Mouse (Mus musculus) ovary, postnatal 10 days (tissue): ENCODE data around the gene Foxn3.

Experiments
- DNase-seq: peaks from one replicate; pipeline ENCODE4 v3.0.0; 2022; ENCODE audit warnings: low spot score

The Foxn3 gene

DNA sequence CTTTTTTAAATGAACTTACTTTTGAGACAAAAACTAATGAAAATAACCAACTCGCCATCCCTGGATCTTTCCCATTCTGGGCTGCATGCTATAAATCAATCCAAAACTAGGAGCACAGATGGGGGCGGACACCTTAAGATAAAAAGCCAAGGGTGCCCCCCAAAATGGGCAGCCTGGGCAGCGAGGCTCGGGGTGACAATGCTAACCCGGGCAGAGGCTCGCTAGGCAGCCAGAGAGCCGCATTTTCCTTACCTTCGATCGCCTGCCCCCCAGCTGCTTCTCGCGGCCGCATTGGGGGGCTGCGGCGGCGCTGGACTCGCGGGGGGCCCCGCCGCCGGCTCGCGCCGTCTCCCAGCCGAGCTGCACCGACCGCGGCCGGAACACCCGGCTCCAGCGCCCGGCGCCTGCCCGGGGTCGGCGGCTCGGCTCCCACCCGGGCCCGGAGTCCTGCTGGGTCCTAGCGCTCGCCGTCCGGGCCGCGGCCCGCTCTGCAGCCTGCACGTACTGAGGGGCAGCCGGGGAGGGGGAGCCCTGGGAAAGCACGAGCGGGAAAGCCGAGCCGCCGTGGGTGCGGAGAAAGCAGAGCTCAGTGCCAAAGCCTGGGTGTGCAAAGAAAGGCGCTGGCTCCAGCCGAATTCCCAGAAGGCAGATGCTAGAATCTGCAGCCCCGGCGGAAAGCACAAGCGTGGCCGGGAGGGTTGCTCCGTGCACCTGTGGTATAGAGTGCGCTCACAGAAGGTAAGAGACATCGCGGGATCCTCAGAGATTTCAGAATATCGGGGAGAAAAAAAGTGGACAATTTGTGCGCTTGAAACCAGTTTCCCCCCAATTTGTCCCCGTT, at the start of gene Foxn3:
Gene Foxn3 (minus strand): TSS at position 364 of the 841 bp plus-strand sequence.
- DNase-seq: peak; percentile 61

DNA sequence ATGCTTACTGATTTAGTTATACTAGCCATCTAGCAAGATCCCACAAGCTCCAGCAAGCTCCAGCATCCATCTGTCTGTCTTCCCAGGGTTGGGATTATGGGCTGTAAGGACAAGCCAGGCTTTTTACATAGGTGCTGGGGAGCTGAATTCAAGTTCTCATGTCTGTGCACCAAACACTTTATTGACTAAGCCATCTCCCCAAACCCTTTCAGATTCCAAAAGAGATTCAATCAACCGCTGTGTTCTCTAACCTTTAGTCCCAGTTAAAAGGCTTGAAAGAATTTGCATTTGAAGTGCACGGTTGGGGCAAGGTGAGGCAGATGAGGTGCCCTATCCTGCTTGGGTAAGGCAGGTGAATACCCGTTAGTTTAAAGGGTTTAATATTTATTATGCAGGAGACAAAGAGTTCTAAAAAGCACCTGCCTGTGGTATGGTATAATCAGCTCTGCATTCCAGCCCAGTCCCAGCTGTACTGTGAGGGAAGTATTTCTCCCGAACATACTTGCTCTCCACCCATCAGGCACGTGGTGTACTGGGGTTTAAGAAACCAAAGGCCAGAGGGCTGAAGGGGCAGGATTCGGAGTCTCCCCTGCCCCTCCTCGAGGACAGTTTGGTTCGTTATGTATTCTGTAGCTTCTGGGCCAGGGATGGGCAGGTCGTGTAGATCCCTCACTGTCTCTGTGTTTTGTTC, 48.9 kb upstream of the Foxn3 start:
- DNase-seq: no peak

DNA sequence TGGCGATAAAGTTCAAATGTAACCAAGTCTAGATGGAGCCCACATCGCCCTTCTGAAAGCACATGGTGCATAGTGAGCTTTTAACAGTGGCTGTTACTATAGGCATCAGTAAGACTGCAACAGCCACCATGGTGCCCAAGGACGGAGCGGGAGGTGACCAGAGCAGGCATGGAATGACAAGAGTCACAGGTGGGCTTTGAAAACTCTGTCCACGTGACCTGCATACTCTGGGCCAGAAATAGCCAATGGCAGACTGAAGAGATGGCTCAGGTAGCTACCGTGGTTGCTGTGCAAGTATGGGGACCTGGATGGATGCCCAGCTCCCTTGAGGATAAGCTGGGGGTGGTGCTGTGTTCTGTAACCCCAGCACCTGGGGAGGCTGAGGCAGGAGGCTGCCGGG, 47.5 kb upstream of the Foxn3 start:
- DNase-seq: no peak

DNA sequence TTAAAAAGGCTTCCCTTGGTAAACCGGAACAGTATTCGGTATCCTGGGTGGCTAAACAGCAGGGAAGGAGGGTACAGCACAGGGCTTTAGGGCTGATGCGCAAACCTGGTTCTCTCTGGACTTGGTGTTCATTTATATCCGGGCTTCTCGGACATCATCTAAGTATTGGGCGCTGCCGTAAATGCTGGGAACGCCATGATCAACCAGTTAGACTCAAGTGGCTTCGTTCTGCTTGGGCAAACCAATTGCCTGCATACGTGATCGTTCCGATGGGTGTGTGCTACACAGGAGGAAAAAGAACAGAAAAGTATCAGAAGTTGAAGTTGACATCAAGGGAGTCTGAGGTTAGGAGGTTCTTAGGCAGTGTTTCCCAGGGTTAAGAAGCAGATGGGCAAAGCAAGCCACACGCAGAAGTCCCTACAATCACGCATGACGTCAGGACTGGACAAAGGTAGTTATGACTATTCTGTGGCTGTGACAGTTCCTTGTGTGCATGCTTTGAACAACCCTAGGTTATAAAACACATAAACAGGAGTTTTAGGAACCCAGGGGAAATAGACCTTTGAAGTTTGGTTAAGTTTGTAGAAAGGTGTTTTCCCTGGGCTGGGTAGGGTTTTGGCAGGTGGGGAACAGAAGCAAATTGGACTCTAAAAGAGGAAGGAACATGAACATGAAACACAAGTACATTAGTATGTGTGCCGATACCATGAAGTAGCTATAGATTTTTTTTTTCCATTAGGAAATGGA, 46.9 kb upstream of the Foxn3 start:
- DNase-seq: no peak

DNA sequence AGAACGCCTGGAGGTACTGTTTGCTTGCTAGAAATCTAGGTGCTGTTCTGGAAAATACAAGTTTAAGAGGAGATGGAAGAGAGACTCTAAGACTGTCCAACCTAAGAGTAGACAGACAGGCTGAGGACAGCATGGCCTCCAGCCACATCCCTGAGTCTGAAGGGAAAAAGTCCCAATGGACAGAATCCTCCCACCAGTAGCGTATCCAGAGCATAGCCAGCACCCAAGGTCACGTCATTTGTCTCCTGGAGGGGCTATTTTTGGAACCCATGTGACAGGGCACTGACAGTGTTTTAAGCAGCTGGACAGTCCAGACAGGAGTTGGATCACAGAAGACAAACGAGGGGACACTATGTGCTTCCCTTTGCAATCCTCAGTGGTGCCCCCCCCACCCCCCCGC, 46.3 kb upstream of the Foxn3 start:
- no peak for DNase-seq

DNA sequence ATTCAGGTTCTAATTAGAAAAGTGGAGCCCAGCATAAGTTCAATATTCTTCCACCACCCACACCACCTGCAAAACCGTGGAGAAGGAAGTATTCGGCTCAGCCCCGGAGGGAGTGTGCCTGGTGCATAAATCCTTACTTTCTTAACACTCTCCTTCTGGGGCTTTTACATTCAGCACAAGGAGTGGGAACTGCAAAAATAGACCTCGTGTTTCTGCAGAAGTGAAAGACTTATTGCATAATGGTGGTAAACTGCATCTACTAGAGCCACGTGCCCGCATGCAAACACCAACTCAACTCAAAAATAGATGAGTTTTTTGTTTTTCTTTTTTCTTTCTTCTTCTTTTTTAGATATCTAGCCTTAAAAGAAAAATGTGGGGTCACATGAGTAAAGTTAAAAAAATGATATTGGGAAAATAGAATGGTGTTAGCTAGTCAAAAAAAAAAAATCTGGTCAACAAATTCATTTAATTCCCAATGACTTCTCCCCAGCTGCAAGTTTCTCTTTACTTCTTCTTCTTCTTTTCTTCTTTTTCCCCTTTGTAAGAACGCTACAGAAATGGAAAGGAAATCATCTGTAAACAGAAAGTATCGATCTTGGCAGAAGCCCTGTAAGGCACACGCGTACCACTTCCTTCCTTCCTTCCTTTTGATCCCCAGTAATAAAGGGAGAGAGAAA, 45.0 kb upstream of the Foxn3 start:
- no peak for DNase-seq

DNA sequence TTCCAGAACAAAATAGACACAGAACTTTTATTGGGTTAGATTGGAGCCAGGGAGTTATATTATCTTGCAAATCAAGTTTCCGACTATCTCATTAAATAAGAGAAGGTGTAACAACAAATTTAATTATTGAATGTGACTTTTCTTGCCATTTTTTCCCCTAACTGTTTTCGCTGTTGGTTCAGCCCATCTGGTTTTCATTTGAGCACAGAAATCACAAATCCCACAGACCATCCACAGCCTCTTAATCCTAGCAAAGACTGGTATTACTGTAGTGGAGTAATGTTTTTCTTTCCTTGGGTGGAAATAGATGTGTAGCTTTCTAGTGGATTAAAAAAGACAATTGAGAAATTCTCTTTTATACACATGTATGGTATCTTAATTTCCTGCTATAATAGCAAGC, 40.0 kb upstream of the Foxn3 start:
- no peak for DNase-seq

DNA sequence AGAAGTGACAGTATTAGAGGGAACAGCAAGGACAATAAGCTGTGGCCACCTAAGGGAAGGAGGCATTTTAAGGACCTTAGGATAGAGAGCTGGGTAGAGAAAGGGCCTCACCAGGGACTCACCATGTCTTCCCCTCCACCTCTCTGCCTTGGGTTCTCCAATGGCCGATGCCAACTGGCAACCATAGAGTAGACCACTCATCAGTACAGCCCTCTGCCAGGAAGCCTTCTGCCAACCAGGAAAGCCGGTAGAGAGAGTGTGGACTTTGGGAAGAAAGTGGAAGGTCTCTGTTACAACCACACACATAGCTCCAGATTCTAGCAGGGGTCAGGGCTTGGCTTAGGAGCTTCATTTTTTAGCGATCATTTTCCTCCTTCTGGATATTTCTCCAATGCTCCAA, 38.5 kb upstream of the Foxn3 start:
- DNase-seq: no peak

DNA sequence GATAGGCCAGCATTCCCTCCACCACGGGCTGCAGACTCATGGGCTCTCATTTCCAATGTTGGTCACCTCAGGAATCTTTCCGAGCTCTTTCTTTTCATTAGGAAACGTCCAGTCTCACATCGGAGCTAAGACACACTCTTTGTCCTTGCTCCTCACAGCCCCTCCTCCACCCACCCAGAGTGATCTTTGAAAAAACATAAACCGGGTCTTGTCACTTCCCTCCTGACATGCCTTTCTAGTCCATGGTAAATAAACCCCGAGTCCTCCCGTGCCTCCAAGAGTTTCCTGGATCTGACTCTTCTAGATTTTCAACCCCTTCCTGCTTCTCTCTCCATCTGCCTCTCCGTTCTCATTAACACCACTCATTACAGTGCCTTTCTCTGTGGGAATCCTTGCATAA, 38.0 kb upstream of the Foxn3 start:
- DNase-seq: no peak

DNA sequence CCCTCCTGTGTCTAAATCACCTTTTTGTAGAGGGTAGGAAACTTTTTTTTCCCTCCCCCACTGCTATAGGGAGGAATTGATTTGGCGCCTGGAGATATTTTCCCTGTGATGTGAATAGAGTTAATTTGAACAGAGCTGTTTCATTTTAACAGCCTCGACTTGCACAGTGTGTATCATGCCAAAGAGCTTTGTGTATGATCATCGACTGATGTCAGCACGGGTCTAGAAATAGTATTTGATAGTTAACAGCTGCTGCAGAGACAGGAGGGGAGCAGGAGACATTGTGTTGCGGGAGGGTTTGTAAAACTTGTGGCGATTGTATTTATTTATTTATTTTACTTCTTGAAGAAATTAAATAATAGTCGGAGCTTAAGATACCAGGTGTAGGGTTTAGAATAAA, 36.2 kb upstream of the Foxn3 start:
- no peak for DNase-seq

DNA sequence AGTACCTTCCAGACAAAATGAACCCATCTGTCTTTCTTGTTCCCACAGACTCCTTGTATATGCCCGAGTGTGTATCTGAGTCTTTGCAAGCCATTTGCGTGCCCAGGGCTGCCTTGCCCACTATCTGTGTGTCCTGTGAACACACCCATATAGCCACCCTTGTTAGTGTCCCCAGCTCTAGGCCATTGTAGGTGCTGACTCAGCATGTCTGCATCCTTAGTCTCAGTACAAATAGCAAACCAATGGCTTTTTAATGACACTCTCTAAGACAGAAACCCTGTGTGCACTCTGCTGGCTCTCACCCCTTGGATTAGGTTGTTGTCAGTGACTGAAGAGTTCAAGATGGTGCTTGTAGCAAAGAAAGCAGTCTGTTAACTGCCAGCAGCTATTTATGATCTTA, 33.0 kb upstream of the Foxn3 start:
- no peak for DNase-seq

DNA sequence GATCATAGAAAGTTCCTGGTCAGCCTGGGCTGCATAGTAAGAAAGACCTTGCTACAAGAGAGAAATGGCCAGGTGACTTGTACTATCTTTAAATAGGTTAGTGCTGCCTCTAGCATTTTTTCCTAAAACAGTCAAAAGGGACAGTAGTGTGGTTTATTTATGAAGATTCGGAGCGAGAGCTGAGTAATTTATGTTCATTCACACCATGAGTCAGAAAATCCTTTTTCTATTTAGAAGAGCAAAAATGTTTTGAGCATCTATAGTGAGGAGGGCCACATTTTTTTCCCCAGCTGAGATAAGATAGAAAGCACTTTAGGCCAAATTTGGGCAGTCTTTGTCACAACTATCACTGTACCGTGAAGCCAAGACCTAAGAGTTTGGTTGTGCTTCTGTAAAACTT, 24.0 kb upstream of the Foxn3 start:
- no peak for DNase-seq

DNA sequence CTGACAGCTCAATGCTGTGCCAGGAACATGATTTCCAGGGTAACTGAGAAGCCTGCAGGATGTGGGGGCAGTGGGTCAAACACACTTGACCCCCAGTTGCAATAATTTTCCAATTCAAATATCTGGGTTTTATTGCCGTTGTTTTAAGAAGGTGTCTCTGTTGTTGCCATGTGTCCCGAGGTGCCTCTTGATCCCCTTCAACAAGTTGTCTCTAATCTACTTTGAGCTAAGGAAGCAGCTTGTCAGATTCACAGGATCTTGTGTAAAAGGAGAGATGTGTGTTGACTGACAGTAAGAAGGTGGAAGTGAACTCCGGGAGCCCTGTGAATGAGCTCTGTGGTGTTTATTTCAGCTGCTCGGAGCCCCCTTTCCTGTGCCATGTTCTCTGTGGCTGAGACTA, 16.6 kb upstream of the Foxn3 start:
- DNase-seq: no peak

DNA sequence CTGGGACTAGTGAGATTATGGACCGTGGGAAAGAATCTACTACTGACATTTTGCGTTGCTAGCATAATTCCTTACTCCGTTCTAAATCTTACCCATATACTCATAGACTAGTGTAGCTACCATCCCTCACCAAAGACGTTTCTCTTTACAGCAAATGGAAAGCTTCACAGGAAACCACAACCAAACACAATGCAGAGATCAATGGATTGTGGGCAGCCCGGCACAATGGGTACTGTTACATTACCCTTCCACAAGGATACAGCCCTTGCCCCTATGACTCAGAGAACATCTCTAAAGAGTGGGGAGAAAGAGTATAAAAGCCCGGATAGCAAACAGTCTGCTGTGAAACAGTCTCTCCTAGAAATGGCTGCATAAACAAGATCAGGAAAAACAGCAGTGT, 13.3 kb upstream of the Foxn3 start:
- DNase-seq: no peak

DNA sequence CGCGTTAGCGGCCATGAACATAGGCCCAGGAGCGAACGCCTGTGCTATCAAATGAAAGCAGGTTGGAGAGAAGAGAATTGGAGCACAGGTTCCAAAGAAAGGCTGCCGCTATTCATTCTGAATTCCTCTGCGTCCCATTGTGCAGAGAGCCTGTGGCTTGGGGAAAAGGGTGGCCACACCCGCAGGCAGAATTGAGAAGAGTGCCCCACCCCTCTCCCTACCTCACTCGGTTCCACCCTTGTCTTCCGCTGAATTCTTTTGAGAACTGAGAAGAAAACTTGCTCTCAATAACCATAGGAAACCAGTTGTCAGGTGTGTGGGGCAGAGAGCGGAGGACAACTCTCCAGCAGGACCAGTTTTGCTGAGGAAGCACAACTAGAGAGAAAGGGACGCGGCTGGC, 10.9 kb upstream of the Foxn3 start:
- DNase-seq: no peak

DNA sequence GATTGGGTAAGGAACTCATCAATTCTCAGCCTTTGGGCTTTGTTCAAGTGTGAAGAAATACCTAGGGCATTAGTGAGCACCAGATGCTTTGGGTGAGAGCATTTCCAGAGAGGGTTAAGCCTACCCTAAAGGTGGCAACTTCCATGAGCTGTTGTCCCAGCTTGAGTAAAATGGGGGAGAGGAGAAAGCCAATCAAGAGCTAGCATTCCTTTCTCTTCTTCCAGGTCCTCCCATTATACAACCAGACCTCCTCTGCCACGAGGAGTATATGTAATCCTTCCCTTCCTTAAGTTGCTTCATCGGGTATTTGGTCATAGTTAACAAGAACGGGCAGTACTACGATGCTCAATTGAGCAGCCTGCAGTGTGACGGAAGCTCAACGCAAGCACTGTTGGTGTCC, 9.7 kb upstream of the Foxn3 start:
- no peak for DNase-seq

DNA sequence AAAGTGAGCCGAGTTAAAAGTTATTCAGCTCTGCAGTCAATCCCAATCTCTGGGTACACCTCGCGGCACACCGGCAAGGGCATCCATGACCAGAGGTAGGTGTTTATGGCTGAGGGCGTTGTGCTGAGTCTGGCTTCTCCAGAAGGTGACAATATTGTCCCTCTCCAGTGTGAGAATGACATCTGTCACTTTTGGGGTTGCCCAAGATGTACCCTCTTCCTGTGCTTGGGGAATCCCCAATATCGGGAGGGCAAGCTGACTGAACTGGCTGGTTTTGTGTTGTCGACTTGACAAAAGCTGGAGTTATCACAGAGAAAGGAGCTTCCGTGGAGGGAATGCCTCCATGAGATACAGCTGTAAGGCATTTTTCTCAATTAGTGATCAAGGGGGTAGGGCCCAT, 8.6 kb upstream of the Foxn3 start:
- no peak for DNase-seq

DNA sequence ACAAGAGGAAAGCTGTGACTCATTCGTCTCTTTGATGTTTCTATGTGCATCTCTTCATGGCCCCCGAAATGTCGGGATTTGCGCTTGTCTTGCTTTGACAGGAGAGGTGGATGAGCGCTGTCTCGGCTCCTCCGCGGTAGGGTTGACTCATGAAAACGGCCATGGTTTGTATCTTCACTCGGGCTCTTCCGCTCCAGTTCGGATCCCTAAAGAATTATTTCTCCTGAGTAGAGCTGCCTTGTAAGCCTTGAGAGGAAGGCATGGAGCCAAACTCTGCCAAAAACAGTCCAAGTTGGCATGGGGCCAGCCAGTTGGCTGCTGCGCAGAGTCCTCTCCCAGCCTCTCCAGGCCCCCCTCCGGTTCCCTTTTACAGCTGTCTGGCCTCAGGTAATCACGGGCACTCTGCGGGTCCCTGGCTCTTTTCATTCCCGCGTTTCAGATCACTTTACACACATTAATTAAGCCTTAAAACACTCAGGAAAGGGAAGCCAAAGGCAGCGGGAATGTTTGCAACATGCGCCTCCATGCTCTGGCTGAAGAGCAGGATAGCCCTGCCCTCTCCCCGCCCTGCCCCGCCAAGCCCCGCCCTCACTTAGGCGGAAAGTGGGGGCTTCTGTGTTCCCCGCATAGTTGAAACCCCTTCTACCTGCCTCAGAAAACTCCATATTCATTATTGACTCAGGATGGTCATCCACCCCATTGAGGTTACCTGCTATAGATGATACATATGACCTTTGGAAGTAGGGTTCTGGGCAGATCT, 7.0 kb upstream of the Foxn3 start:
- peak; percentile 36 for DNase-seq

DNA sequence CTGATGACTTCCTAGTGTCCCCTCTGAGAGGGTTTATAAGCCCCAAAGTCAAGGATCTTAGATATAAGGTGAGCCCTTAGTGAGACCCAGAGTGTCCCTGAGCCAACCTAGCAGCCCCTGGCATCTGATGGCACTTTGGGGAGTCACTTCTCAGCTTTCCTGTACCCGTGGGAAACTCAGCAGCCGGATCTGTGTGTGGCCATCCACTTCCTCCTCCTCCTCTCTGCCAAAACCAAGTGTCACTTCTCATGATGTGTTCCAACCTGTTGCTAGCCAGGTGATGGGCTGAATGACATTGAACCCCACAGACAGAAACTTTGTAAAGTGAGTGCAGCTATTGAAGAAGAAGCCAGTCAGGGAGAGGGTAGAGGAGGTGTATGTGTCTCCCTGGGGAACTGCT, 2.2 kb upstream of the Foxn3 start:
- no peak for DNase-seq

DNA sequence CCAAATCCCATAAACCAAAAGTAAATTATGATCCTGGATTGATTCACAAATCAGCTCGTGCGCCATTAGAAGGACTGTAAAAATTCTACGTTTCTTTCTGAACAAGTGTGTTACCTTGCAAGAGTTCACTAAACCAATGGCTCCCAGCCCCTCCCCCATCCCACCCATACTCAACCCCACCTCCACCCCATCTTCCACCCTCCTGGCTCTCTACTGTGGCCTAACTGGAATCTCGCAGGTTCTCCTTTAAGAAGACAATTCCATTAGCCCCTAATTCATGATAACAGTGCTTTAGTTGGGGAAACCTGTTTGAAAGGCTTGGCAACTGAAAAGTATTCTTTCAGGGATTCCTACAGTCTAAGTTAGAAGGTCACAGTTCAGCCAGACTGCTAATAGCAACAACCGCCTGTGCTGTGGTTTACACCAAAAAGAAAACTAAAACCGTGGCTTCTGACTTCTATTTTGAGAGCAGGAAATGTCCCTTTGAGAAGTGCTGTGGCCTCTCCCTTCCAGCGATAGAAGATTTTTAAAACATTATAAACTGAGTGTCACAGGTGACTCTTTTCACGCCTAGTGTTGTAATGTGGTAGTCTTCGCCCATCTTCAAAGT, 1.0 kb upstream of the Foxn3 start:
- DNase-seq: no peak

DNA sequence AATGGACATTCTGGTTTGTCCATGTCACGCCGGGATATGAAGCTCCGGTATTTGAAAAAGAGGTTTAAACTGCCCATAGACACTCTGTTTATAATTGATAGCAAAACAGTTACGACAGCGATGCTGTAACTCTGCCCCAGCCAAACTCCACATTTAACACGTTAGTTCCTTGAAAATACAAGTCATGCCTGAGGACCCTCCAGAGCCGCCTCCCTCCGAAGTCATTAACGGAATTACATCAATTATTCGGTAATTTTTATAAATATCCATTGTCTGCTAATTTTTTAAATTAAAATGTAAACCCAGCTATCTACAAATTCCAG, 554 bp downstream of the Foxn3 start:
- DNase-seq: no peak
